17 mouse cellular contexts compared by ENCODE assay signal in genomic region chr5:66398530-66399263, GRCm38 (mm10).
DNase-seq lines count a peak whose midpoint lies in the region; ATAC-seq and TF ChIP-seq lines count a peak whose summit lies in the region.
"Had no signal": no experiment of that assay in that cellular context is flagged by ENCODE, and none has a peak within 500 bp of the region (broad histone marks: within the 10 kb centered on the region; RNA-seq: fewer than 3 reads in every experiment).

No protein-coding gene starts in this region.

- no peak overlapping the region for H3K9ac ChIP-seq in midbrain, embryonic 14.5 days (replicated peaks; ENCODE audit: low read length)
- H3K9ac ChIP-seq in midbrain, postnatal 0 days (replicated peaks; ENCODE audit: low read length, poor library complexity, severe bottlenecking) = no peak overlapping the region
- H3K9ac ChIP-seq: forebrain, embryonic 12.5 days; limb, embryonic 15.5 days; midbrain, embryonic 12.5 days had no signal

- peak; percentile 61 for DNase-seq in heart, adult 11 months
- no peak for DNase-seq in heart, adult 9 months (ENCODE audit: low spot score in 2 of 2)
- DNase-seq in midbrain, embryonic 14.5 days = no peak
- DNase-seq in midbrain, postnatal 0 days (ENCODE audit: low spot score) = no peak
- DNase-seq in kidney, postnatal 10 days = peak; percentile 53
- DNase-seq in frontal cortex, adult 2 months (ENCODE audit: extremely low spot score in 1 of 2, low spot score in 1 of 2) = no peak
- DNase-seq in layer of hippocampus, postnatal 10 days (ENCODE audit: low spot score in 2 of 2) = no peak
- no peak for DNase-seq in embryo, embryonic 9.5 days (ENCODE audit: extremely low spot score)
- DNase-seq: cerebellum, adult 9-10 months; gastrocnemius, postnatal 36 days; lung, postnatal 10 days had no signal

- H3K9me3 ChIP-seq in midbrain, embryonic 14.5 days (ENCODE audit: control insufficient read depth, low read length) = no peaks in the 10 kb centered on the region
- no peaks in the 10 kb centered on the region for H3K9me3 ChIP-seq in midbrain, postnatal 0 days (ENCODE audit: low read length)
- H3K9me3 ChIP-seq: forebrain, embryonic 12.5 days; limb, embryonic 15.5 days; midbrain, embryonic 12.5 days had no signal

- no peak overlapping the region for H3K4me2 ChIP-seq in midbrain, embryonic 14.5 days (ENCODE audit: low read length)
- H3K4me2 ChIP-seq in midbrain, postnatal 0 days (ENCODE audit: low read depth, low read length, poor library complexity, severe bottlenecking) = no peak overlapping the region
- H3K4me2 ChIP-seq: forebrain, embryonic 12.5 days; limb, embryonic 15.5 days; midbrain, embryonic 12.5 days had no signal

- H3K4me1 ChIP-seq in midbrain, embryonic 14.5 days (ENCODE audit: control insufficient read depth, insufficient read depth, low read length) = no peaks in the 10 kb centered on the region; the same call in 1 of the 2 replicates
- no peaks in the 10 kb centered on the region for H3K4me1 ChIP-seq in midbrain, postnatal 0 days (ENCODE audit: insufficient read depth, low read length)
- H3K4me1 ChIP-seq: midbrain, embryonic 12.5 days had no signal

- H3K4me3 ChIP-seq in midbrain, embryonic 14.5 days (replicated peaks; ENCODE audit: low read depth, low read length) = no peak overlapping the region
- no peak overlapping the region for H3K4me3 ChIP-seq in midbrain, postnatal 0 days (ENCODE audit: low read depth, low read length)
- H3K4me3 ChIP-seq: forebrain, embryonic 12.5 days; limb, embryonic 15.5 days; midbrain, embryonic 12.5 days had no signal

- WGBS in midbrain, embryonic 14.5 days = 90% methylated on average over 5 of the region's 5 CpGs
- WGBS in midbrain, postnatal 0 days = 90% methylated on average over 5 of the region's 5 CpGs

- no peak for TF ChIP-seq CTCF in midbrain, postnatal 0 days (IDR thresholded peaks at IDR 0.05)

- peaks cover 3% of the 10 kb centered on the region; the same call in 1 of the 2 replicates for H3K36me3 ChIP-seq in midbrain, embryonic 14.5 days (ENCODE audit: control insufficient read depth, insufficient read depth, low read length)
- no peaks in the 10 kb centered on the region for H3K36me3 ChIP-seq in midbrain, postnatal 0 days (ENCODE audit: insufficient read depth, low read length)
- H3K36me3 ChIP-seq: forebrain, embryonic 12.5 days; G1E; limb, embryonic 15.5 days; midbrain, embryonic 12.5 days had no signal

- no peak for ATAC-seq in midbrain, embryonic 14.5 days (ENCODE audit: low FRiP score, low TSS enrichment)
- ATAC-seq in midbrain, postnatal 0 days (ENCODE audit: low FRiP score) = no peak
- ATAC-seq: activated CD4-positive, CD25-positive, alpha-beta regulatory T cell, adult 4 months; inflammation-experienced regulatory T-cells, adult 6 months had no signal

- H3K27ac ChIP-seq in midbrain, embryonic 14.5 days (replicated peaks; ENCODE audit: low read depth, low read length) = peak overlapping the region; percentile 15
- no peak overlapping the region for H3K27ac ChIP-seq in midbrain, postnatal 0 days (ENCODE audit: low read depth, low read length)
- H3K27ac ChIP-seq: forebrain, embryonic 12.5 days; limb, embryonic 15.5 days had no signal

- no peaks in the 10 kb centered on the region for H3K27me3 ChIP-seq in midbrain, embryonic 14.5 days (ENCODE audit: control insufficient read depth, insufficient read depth, low read length)
- H3K27me3 ChIP-seq in midbrain, postnatal 0 days (ENCODE audit: insufficient read depth, low read length) = no peaks in the 10 kb centered on the region
- H3K27me3 ChIP-seq: forebrain, embryonic 12.5 days; limb, embryonic 15.5 days; midbrain, embryonic 12.5 days had no signal

Comparison
In these comparisons a context has a peak if more than half of its experiments do, and no peak if none do; other contexts are left out.
1. DNase-seq: peak in heart, adult 11 months (single experiment) and kidney, postnatal 10 days (single experiment); none in heart, adult 9 months (0 of 2), midbrain, embryonic 14.5 days (single experiment), midbrain, postnatal 0 days (single experiment), frontal cortex, adult 2 months (0 of 2), layer of hippocampus, postnatal 10 days (0 of 2) and embryo, embryonic 9.5 days (single experiment).